Mouse (Mus musculus): ENCODE results near the gene Gipc2.

The Gipc2 gene

GRCm38 (mm10) chr3:152081381-152081780 is 84.6 kb downstream of the Gipc2 start:
- DNase-seq (ENCODE audit: low read depth, low spot score), result no peak

GRCm38 (mm10) chr3:152076088-152076487 is 89.9 kb downstream of the Gipc2 start:
- no peak for DNase-seq (ENCODE audit: low read depth, low spot score)

GRCm38 (mm10) chr3:152069001-152069400 is 97.0 kb downstream of the Gipc2 start:
- DNase-seq (ENCODE audit: low read depth, low spot score), result no peak

- DNase-seq (ENCODE audit: low read depth, low spot score), result no peak
These were observed 97.7 kb downstream of the Gipc2 start for GRCm38 (mm10) chr3:152068311-152068710.

GRCm38 (mm10) chr3:152066696-152067095 is 99.3 kb downstream of the Gipc2 start:
- DNase-seq (ENCODE audit: low read depth, low spot score), result no peak

- DNase-seq (ENCODE audit: low read depth, low spot score), result no peak
These were observed 100.2 kb downstream of the Gipc2 start for GRCm38 (mm10) chr3:152065806-152066205.

GRCm38 (mm10) chr3:152064166-152064565 is 101.9 kb downstream of the Gipc2 start:
- no peak for DNase-seq (ENCODE audit: low read depth, low spot score)

- no peak for DNase-seq (ENCODE audit: low read depth, low spot score)
These were observed 103.2 kb downstream of the Gipc2 start for GRCm38 (mm10) chr3:152062806-152063205.

GRCm38 (mm10) chr3:152061145-152061544 is 104.9 kb downstream of the Gipc2 start:
- no peak for DNase-seq (ENCODE audit: low read depth, low spot score)

GRCm38 (mm10) chr3:152058235-152058634 is 107.8 kb downstream of the Gipc2 start:
- no peak for DNase-seq (ENCODE audit: low read depth, low spot score)

- no peak for DNase-seq (ENCODE audit: low read depth, low spot score)
These were observed 111.8 kb downstream of the Gipc2 start for GRCm38 (mm10) chr3:152054260-152054659.

GRCm38 (mm10) chr3:152051959-152052358 is 114.1 kb downstream of the Gipc2 start:
- no peak for DNase-seq (ENCODE audit: low read depth, low spot score)

- DNase-seq (ENCODE audit: low read depth, low spot score), result no peak
These were observed 118.1 kb downstream of the Gipc2 start for GRCm38 (mm10) chr3:152047914-152048313.

GRCm38 (mm10) chr3:152046895-152047294 is 119.1 kb downstream of the Gipc2 start:
- no peak for DNase-seq (ENCODE audit: low read depth, low spot score)

Data from embryo, embryonic 11.5 days (tissue).